Mouse (Mus musculus) liver, postnatal 0 days (tissue): ENCODE data around the gene Tmem26.

Source experiments
- CTCF ChIP-seq: sonication (generic); IDR thresholded peaks from 2 replicates; pipeline ENCODE4 v1.5.1; 2016; ENCODE audit warnings: antibody characterized with exemption, low read depth
- EP300 ChIP-seq: IDR thresholded peaks from 2 replicates; pipeline ENCODE4 v1.6.1; 2016; ENCODE audit warnings: antibody characterized with exemption, low read depth, mild to moderate bottlenecking

DNA sequence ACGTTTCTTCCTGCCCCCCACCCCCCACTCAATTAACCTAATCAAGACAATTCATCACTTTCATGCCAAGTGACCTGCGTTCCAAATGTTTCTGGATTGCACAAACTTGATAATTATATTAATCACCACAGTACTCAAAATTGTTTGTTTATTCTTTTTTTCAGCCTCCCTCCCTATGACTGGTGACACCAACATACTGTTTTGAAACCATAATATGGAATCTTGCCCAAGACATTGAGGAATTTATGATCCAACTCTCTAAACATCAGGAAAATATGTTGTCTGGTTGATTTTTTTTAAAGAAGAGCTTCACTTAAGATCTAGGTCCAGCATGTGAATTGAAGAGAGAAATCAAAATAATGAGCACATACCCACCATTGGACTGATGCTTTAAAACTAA, 19.2 kb upstream of the Tmem26 start:
- TF ChIP-seq CTCF (no peak), EP300 (no peak)
